Mouse (Mus musculus) C2C12 (cell line): Measurements from ENCODE around the gene Nrp1.

ENCODE experiments used
- CTCF ChIP-seq: IDR thresholded peaks from one replicate; pipeline ENCODE4 v1.5.1; 2011; ENCODE audit not compliant: control insufficient read depth, insufficient read depth, insufficient read length
- MAX ChIP-seq: IDR thresholded peaks from one replicate; pipeline ENCODE4 v1.6.1; 2011; ENCODE audit warnings: mild to moderate bottlenecking, control low read depth
- USF1 ChIP-seq: IDR thresholded peaks from one replicate; pipeline ENCODE4 v1.6.1; 2011; ENCODE audit warnings: low read depth, mild to moderate bottlenecking, control low read depth, moderate library complexity

DNA sequence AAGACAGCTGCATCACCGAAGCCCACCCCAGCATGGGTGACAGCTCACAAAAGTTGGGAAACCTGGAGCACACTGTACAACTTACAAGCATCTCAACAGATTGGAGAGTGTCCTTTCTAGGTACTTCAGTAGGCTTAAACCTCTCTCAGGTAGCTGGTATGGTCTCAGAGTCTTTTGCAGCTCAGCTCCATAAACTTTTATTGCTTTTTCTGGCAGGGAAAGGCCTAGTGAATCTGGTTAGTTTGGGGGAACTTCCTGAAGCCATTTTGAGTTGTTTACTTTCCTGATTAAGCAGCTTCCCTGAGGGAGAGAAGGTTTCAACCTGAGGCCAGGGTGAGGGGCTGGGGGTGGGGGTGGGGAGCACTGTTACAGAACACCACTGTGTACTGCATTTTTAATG lies 31.1 kb upstream of the Nrp1 start:
- TF ChIP-seq CTCF (no peak), USF1 (no peak), MAX (no peak)
